Mouse (Mus musculus) cerebellum, postnatal 36 days (tissue): Measurements from ENCODE around the gene Gda.

Experiments used
- DNase-seq, 2 experiments: peaks; one replicate each; pipeline ENCODE4 v3.0.0; 2021 to 2022; ENCODE audit warnings: mixed read lengths in 2 of 2

Gda gene

GRCm38 (mm10) chr19:21372395-21373072 is 100.7 kb downstream of the Gda start:
- no peak for DNase-seq

- DNase-seq: no peak
These were observed 101.9 kb downstream of the Gda start for GRCm38 (mm10) chr19:21371337-21371736.

- DNase-seq: no peak
These were observed 102.5 kb downstream of the Gda start for GRCm38 (mm10) chr19:21370782-21371181.

- no peak for DNase-seq
These were observed 104.1 kb downstream of the Gda start for GRCm38 (mm10) chr19:21369175-21369574.

- DNase-seq: no peak
These were observed 104.7 kb downstream of the Gda start for GRCm38 (mm10) chr19:21368595-21368994.

- no peak for DNase-seq
These were observed 115.5 kb downstream of the Gda start for GRCm38 (mm10) chr19:21357792-21358191.

GRCm38 (mm10) chr19:21349634-21350033 is 123.6 kb downstream of the Gda start:
- no peak for DNase-seq

- DNase-seq: no peak
These were observed 126.6 kb downstream of the Gda start for GRCm38 (mm10) chr19:21346646-21347045.
